Mouse (Mus musculus) testis, adult 2 months (tissue): ENCODE measurements around the gene Tcam1.

Experiments
- CTCF ChIP-seq: fragments of 200-500 bp; IDR thresholded peaks from 2 replicates; pipeline ENCODE4 v1.5.1; 2012; ENCODE audit warnings: low read depth, mild to moderate bottlenecking, inconsistent platforms, low read length, moderate library complexity; ENCODE audit not compliant: control insufficient read depth, insufficient read depth, insufficient replicate concordance
- POLR2A ChIP-seq: fragments of 200-500 bp; IDR thresholded peaks from 2 replicates; pipeline ENCODE4 v1.6.1; 2012; ENCODE audit warnings: low read depth, mild to moderate bottlenecking, inconsistent platforms, low read length, moderate library complexity; ENCODE audit not compliant: control insufficient read depth

- TF ChIP-seq POLR2A (no peak), CTCF (no peak)
Observed at GRCm38 (mm10) chr11:106286987-106287386, 10.5 kb downstream of the Tcam1 start.
